Mouse (Mus musculus): ENCODE results near the gene Pcnx.
"Not testable (repeated sequence)": the region's sequence is repeated elsewhere in the genome, so short reads cannot be mapped to it uniquely, and the experiment has no call there.

The Pcnx gene

GRCm38 (mm10) chr12:81971042-81971883 is 111.4 kb downstream of the Pcnx start:
- DNase-seq, result peak; percentile 90

- peak; percentile 89 for DNase-seq
Observed at GRCm38 (mm10) chr12:81971884-81972362, 112.1 kb downstream of the Pcnx start.

- DNase-seq, result no peak
Observed at GRCm38 (mm10) chr12:81974806-81975205, 115.0 kb downstream of the Pcnx start.

GRCm38 (mm10) chr12:81977346-81977745 is 117.5 kb downstream of the Pcnx start:
- no peak for DNase-seq

GRCm38 (mm10) chr12:81979312-81979711 is 119.5 kb downstream of the Pcnx start:
- DNase-seq, result no peak

- no peak for DNase-seq
Observed at GRCm38 (mm10) chr12:81992106-81992505, 132.3 kb downstream of the Pcnx start.

- peak; percentile 83 for DNase-seq
Observed at GRCm38 (mm10) chr12:81992996-81993395, 133.2 kb downstream of the Pcnx start.

- DNase-seq, result peak; percentile 92
Observed at GRCm38 (mm10) chr12:81994911-81995667, 135.3 kb downstream of the Pcnx start.

- peak; percentile 78 for DNase-seq
Observed at GRCm38 (mm10) chr12:81996679-81997362, 137.0 kb downstream of the Pcnx start.

- peak; percentile 80 for DNase-seq
Observed at GRCm38 (mm10) chr12:81997497-81997896, 137.7 kb downstream of the Pcnx start.

- DNase-seq, result not testable (repeated sequence)
Observed at GRCm38 (mm10) chr12:82002697-82003096, 142.9 kb downstream of the Pcnx start.

- not testable (repeated sequence) for DNase-seq
Observed at GRCm38 (mm10) chr12:82025901-82026633, 166.2 kb downstream of the Pcnx start.

GRCm38 (mm10) chr12:82033524-82033923 is 173.7 kb downstream of the Pcnx start:
- not testable (repeated sequence) for DNase-seq

- DNase-seq, result not testable (repeated sequence)
Observed at GRCm38 (mm10) chr12:82033973-82034372, 174.2 kb downstream of the Pcnx start.

GRCm38 (mm10) chr12:82044078-82044477 is 184.3 kb downstream of the Pcnx start:
- not testable (repeated sequence) for DNase-seq

Data from heart, adult 11 months (tissue).